Mouse (Mus musculus) cerebellum, adult 18-20 months (tissue): ENCODE measurements around the gene Tnni3k.

Experiments used
- DNase-seq, 2 experiments: peaks; one replicate each; pipeline ENCODE4 v3.0.0; 2021

Gene Tnni3k

DNA sequence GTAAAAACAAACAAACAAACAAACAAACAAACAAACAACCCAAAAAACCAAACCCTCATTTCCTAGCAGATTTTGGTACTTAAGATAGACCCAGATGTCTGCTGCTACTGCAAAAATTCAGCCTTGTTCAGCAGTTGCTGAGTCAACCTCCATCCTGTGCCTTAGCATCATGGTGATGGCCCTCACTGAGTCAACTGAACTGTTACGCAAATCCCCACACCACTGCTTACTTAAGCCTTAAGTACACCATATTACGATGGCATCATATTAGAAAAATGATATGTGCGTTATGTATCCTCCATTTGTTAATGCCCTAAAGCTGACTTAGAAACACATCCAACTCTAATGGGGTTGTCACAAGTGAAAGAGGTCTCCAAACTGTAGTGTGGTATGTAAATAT lies 300.0 kb downstream of the Tnni3k start:
- no peak for DNase-seq

DNA sequence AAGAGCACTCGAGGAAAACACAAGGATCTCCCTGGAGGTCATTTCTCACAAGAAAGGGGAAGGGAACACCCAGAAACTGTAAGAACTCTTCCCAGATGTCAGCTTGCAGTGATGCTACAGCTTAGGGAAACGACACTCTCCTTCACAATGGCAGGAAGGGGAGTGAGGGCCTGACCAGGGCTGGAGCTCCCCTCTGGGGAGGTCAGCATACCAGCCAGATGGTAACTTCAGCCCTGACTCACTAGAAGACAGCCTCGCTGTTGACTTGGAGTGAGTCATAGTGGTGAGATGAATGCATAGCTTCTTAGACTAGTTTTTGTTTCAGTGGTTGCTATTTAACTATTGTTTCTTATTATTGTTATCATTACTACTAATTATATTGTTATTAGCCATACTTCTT lies 300.7 kb downstream of the Tnni3k start:
- no peak for DNase-seq

DNA sequence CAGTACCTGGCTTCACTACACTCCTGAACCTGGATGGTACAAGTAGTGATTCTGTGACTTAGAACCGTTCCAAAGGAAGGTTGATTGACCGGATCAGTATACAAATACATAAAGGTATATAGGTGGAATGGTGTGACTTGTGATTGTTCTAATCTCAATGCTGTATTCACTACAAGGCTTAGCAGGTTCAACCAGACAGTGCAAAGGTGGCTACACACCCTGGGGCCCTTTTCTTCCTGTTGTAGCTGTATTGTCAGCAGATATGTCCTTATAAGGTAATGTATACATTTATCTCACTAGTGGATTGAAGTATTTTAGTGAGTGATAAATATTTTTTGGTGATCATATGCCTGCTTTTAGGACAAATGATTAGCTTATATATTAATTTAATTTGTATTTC lies 310.9 kb downstream of the Tnni3k start:
- DNase-seq, result no peak

DNA sequence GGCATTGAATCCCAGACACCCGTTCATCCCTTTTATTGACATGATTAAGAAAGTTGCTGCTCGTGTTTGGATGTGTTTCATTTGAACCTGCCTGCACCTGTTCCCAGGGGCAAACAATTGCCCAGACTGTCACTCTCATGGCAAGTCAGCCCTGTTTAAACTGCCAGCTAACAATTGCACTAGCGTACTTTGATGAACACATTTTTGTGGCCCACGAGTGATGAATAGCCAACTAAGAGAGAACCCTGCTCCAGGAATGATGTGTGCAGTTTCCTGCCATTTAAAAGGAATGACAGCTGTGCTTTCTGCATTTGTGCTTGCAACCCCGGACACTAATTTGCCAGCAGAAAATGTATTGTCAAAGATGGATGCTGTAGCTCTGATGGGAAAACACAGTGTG lies 312.3 kb downstream of the Tnni3k start:
- DNase-seq, result no peak

DNA sequence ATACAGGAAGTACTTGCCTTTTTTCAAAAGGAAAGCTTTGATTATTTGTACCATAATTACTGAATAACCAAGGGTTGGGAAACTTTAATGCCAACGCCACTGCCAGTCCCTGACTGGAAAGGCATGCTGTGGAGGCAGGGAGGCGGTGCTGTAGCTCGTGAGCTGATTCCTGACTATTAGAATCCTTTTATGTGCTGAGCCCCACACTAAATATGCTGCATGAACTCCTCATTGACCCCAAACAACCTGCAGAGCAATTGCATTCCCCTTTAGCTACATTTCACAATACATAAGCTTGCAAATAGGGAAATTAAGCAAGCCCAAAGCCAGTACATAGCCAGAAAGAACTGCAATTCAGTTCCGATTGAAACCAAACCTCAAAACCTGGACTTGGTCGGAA lies 313.7 kb downstream of the Tnni3k start:
- DNase-seq, result no peak
